7 mouse cellular contexts compared by ENCODE assay signal in the genomic region with DNA sequence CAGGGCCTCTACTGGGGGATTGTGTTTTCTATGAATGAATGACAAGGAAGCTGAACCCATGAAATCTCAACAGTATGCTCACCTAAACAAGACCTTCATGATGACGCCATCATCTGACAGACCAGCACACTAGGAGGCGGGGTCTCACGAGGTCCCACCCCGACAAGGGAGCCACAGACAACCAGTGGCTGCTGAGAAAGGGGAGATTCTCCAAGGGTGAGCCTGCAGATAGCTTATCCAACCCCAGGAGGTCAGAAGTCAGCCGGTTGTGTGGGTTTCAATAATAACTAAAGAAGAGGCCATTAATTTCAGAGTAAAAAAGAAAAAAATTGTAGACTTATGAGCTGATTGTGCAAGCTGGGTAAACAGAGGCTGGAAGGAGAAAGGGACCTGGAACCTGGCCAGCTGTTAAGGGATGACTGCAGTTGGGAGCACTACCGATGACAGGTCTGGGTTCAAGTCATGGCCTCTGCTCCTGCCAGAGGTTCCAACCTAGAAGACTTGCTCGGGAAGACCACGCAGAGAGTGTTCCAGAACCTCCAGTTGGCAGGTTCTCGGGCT.
DNase-seq lines count a peak whose midpoint lies in the region; ATAC-seq lines count a peak whose summit lies in the region.

No protein-coding gene starts in this region.

- H3K4me1 ChIP-seq in liver, embryonic 11.5 days (replicated peaks; ENCODE audit: control insufficient read depth, insufficient read depth, low read length) = peaks cover 49% of the 10 kb centered on the region
- H3K4me1 ChIP-seq in heart, embryonic 15.5 days (replicated peaks) = peaks cover 66% of the 10 kb centered on the region
- H3K4me1 ChIP-seq in midbrain, embryonic 16.5 days (ENCODE audit: control insufficient read depth, insufficient read depth, low read length) = peaks cover 51% of the 10 kb centered on the region

- peaks cover 50% of the 10 kb centered on the region for H3K27me3 ChIP-seq in liver, embryonic 11.5 days (replicated peaks; ENCODE audit: control insufficient read depth, insufficient read depth, low read length)
- no peaks in the 10 kb centered on the region for H3K27me3 ChIP-seq in heart, embryonic 15.5 days
- no peaks in the 10 kb centered on the region for H3K27me3 ChIP-seq in midbrain, embryonic 16.5 days (ENCODE audit: control insufficient read depth, insufficient read depth, low read depth, low read length)

- H3K9me3 ChIP-seq in liver, embryonic 11.5 days (ENCODE audit: control insufficient read depth, low read length) = no peaks in the 10 kb centered on the region
- no peaks in the 10 kb centered on the region for H3K9me3 ChIP-seq in heart, embryonic 15.5 days (replicated peaks)
- no peaks in the 10 kb centered on the region for H3K9me3 ChIP-seq in midbrain, embryonic 16.5 days (replicated peaks; ENCODE audit: control insufficient read depth, low read length, poor library complexity, severe bottlenecking)

- no peaks in the 10 kb centered on the region for H3K36me3 ChIP-seq in liver, embryonic 11.5 days (ENCODE audit: control insufficient read depth, insufficient read depth, low read length)
- no peaks in the 10 kb centered on the region for H3K36me3 ChIP-seq in heart, embryonic 15.5 days
- no peaks in the 10 kb centered on the region for H3K36me3 ChIP-seq in midbrain, embryonic 16.5 days (ENCODE audit: control insufficient read depth, insufficient read depth, low read length)

- peak overlapping the region; percentile 5; the same call in 1 of the 2 replicates for H3K4me2 ChIP-seq in liver, embryonic 11.5 days
- H3K4me2 ChIP-seq in heart, embryonic 15.5 days = no peak overlapping the region
- H3K4me2 ChIP-seq in midbrain, embryonic 16.5 days (ENCODE audit: low read length) = no peak overlapping the region

- H3K4me3 ChIP-seq in liver, embryonic 11.5 days (ENCODE audit: low read depth, low read length) = no peak overlapping the region
- H3K4me3 ChIP-seq in heart, embryonic 15.5 days = no peak overlapping the region
- no peak overlapping the region for H3K4me3 ChIP-seq in midbrain, embryonic 16.5 days (ENCODE audit: low read depth, low read length)

- WGBS in liver, embryonic 11.5 days = 53% methylated on average over 9 of the region's 9 CpGs
- 64% methylated on average over 9 of the region's 9 CpGs for WGBS in heart, embryonic 15.5 days
- 62% methylated on average over 9 of the region's 9 CpGs for WGBS in midbrain, embryonic 16.5 days

- no peak for ATAC-seq in liver, embryonic 11.5 days (replicated peaks; ENCODE audit: low FRiP score)
- no peak for ATAC-seq in heart, embryonic 15.5 days (replicated peaks; ENCODE audit: insufficient number of reproducible peaks, insufficient read depth, low FRiP score, low read depth)
- ATAC-seq in midbrain, embryonic 16.5 days = no peak

- H3K27ac ChIP-seq in liver, embryonic 11.5 days (ENCODE audit: low read depth, low read length) = no peak overlapping the region
- peak overlapping the region; percentile 91 for H3K27ac ChIP-seq in heart, embryonic 15.5 days
- peak overlapping the region; percentile 90 for H3K27ac ChIP-seq in midbrain, embryonic 16.5 days (ENCODE audit: low read length)

- DNase-seq in liver, embryonic 11.5 days (ENCODE audit: low spot score) = no peak
- no peak for DNase-seq in liver
- DNase-seq in cerebellum, postnatal 10 days = peak; percentile 43 to 51
- DNase-seq in thymus, postnatal 4 days = no peak
- no peak for DNase-seq in retina, embryonic 14.5 days (ENCODE audit: low spot score)

- no peak overlapping the region for H3K9ac ChIP-seq in liver, embryonic 11.5 days (ENCODE audit: low read depth, low read length)
- H3K9ac ChIP-seq in heart, embryonic 15.5 days = no peak overlapping the region
- no peak overlapping the region; the same call in 1 of the 2 replicates for H3K9ac ChIP-seq in midbrain, embryonic 16.5 days (ENCODE audit: low read depth, low read length)

Comparison
In these comparisons a context has a peak if more than half of its experiments do, and no peak if none do; other contexts are left out.
1. DNase-seq: peak in cerebellum, postnatal 10 days (2 of 2); none in liver, embryonic 11.5 days (single experiment), liver (single experiment), thymus, postnatal 4 days (single experiment) and retina, embryonic 14.5 days (single experiment).